Mouse (Mus musculus) megakaryocyte, embryonic 14.5 days (primary cell): ENCODE measurements around the gene Prrc2c.

ENCODE experiments used
- FLI1 ChIP-seq: IDR thresholded peaks from 2 replicates; pipeline ENCODE4 v1.6.1; 2012; ENCODE audit warnings: low read length, inconsistent platforms, mixed read lengths
- GATA1 ChIP-seq: IDR thresholded peaks from 3 replicates; pipeline ENCODE4 v1.6.1; 2012; ENCODE audit warnings: mixed read lengths, low read length, inconsistent platforms, borderline replicate concordance

- no peak for TF ChIP-seq FLI1
- TF ChIP-seq GATA1, result no peak
Measured at GRCm38 (mm10) chr1:162636516-162636915, 103.8 kb downstream of the Prrc2c start.
